Mouse (Mus musculus): ENCODE measurements at regions not wholly inside any gene's neighbourhood (a gene's known extent, or its start where the extent isn't known, plus 50 kb on each side); places are given as distances from the start of the nearest gene placed in this dataset.
"Not testable (repeated sequence)": the region's sequence is repeated elsewhere in the genome, so short reads cannot be mapped to it uniquely, and the experiment has no call there.

- DNase-seq = no peak
Observed at GRCm38 (mm10) chr7:116681268-116681667, 177.1 kb downstream of the Nucb2 start.

- no peak for DNase-seq
Observed at GRCm38 (mm10) chr7:116700409-116700808, 196.2 kb downstream of the Nucb2 start.

DNA sequence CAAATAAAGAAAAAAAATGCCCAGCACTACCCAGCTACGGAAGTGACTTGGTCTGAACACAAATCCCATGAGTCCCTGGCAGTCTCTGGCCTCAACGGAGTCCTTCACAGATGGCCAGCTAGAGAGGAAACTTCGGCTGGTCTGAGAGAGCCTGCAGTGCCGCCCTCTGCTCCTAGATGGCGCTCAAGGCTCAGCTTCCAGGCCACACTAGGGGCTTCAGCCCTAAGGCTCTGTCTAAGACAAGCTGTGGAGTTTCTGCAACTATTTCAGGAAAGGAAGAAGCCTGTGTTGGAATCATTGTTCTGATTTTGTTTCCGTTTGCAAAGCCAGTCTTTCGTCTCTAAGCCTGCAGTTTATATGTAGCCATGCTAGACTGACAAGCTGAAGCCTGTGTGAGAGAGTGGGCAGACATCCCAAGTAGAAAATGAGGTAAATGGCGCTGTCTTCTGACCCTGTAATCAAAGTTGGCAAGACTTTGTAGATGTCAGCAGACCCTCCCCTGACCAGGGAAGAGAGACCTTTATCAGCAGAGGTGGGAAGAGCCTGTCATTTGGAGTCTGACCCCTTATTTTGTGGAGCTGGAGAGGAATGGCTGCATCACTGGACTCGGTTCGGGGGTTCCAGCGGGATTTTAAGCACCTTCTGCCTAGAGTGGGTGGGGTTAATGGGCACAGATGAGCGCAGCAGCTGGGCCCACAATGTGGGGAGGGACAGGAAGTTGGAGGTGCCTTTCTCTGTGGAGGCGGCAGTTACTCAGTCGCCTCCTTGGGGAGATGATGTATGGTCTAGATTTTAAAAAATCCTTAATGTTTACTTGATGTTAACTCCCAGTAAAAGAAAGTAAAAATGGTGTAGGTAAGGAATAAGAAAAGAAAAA, 197.5 kb downstream of the Nucb2 start:
- DNase-seq = peak; percentile 62

GRCm38 (mm10) chr7:116702596-116702995, 198.4 kb downstream of the Nucb2 start:
- no peak for DNase-seq

DNA sequence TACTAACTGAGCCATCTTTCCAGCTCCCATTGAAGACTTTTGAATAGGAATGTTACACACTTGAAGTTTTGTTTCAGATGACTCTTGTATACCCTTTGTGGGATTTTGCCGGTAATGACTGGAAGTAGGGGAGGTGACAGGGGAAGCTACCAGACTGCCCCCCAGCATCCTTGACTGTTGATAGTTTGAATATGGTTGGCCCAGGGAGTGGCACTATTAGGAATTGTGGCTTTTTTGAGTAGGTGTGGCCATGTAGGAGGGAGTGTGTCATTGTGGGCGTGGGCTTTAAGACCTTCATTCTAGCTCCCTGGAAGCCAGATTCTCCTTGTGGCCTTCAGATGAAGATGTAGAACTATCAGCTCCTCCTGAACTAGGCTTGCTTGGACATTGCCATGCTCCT, 207.4 kb downstream of the Nucb2 start:
- DNase-seq = no peak

GRCm38 (mm10) chr7:116713200-116713599, 209.0 kb downstream of the Nucb2 start:
- DNase-seq = no peak

GRCm38 (mm10) chr7:116715234-116716046, 211.3 kb downstream of the Nucb2 start:
- DNase-seq = no peak

DNA sequence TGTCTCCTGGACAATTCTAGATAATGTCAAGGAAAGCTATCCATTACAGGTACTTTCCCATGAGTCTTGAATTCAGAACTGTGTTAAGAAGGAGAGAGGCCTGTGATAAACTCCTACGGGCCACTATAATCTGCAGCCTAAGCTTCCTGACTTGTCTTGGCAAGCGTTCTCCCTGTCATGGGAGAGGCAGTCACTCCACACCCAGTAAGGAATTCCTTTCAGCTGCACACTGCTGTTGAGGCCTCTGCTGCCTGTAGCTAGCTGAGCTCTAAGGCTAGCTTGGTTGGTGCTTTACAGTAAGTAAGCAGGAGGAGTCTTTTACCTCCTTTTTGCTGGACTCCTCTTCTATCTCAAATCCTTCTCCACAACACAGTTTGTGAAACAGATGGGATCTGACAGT, 224.2 kb downstream of the Nucb2 start:
- DNase-seq = no peak

DNA sequence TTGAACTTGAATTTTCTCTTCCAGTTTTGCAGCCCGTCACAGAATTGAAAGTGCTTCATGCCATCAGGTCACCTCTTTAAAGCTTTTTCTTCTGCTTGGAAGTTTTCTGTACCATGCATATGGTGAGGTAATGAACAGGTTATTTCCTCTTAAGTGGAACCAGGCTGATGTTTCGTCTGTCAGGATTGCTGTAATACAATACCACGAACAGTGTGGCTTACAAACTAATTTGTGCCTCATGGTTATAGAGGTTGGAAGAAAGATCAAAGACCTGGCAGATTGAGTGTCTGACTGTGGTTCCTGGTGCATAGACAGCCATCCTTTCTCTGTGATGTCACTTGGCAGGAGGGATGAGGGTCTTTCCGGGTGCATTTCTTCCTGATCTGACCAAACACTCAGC, 225.6 kb downstream of the Nucb2 start:
- no peak for DNase-seq

DNA sequence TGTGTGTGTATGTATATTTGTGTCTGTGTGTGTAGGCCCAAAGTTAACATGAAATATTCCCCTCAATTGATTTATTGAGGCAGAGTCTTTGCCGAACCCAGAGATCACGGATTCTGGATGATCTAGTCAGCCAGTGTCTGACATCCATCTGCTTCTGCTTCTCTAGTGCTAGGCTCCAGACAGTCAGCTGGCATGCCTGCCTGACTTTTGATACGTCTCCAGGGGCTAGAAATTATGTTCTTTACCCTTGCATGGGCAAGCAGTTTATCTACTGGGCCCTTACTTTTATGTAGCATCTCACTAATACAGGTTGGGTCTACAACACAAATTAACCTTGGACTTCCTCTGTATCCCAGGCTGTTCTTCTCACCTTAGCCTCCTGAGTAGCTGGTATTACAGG, 231.5 kb downstream of the Nucb2 start:
- DNase-seq = no peak

- no peak for DNase-seq
Observed at GRCm38 (mm10) chr7:116736333-116736732, 232.2 kb downstream of the Nucb2 start.

GRCm38 (mm10) chr7:116738009-116738408, 233.8 kb downstream of the Nucb2 start:
- no peak for DNase-seq

- DNase-seq = no peak
Observed at GRCm38 (mm10) chr7:116754556-116754955, 250.4 kb downstream of the Nucb2 start.

DNA sequence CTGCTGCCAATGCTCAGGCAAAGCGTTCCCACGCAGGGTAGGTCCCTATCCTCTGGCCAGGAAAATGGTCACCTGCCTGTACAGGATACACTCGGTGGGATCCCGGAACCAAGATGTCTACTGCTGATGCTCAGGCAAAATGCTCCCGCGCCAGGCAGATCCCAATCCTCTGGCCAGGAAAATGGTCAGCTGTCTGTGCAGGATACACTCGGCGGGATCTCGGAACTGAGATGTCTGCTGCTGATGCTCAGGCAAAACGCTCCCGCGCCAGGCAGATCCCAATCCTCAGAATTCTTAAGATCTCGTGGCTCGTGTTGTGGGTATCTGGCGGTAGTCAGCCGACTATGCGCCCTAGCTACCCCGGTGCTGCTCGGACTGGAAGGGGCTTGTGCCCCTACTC, 288.0 kb downstream of the Nucb2 start:
- DNase-seq = not testable (repeated sequence)

- no peak for DNase-seq
Observed at GRCm38 (mm10) chr7:116808475-116808874, 304.3 kb downstream of the Nucb2 start.

DNA sequence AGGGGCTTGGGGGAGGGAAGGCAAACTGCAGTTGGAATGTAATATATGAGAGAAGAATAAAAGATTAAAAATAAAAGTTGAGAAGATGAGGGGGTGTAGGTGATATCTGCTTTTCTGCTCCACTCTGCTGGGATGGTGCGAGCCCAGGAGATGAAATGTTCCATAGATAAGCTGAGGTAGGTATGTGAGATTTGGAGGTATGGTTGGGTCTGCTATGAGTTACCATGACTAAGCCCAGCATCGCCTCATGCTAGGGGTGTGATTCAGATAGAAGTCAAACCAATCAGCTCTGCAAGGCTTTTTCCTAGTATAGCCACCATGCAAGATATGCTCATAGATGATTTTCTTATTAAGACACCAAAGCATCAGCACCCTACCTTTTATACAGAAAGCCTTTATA, 312.3 kb downstream of the Nucb2 start:
- DNase-seq = no peak

GRCm38 (mm10) chr7:116817991-116818390, 313.8 kb downstream of the Nucb2 start:
- peak; percentile 14 for DNase-seq

DNA sequence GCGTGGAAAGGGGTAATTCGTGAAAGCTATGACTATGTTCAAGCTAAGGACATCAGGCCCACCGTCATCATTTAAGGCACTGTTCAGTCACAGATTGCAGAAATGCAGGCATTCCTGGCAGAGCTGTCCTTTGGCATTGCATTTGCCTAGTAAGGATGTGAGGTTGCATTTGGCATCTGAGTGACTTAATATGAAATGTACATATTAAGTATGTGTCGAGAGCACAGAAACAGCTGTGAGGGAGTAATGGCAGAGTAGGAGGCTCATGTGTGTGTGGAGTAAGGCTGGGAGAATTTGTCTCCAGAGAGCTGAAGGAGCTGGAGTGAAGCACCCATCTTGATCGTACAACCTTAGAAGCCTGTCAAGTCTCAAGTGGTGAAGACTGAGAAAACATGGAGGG, 316.4 kb downstream of the Nucb2 start:
- DNase-seq = no peak

DNA sequence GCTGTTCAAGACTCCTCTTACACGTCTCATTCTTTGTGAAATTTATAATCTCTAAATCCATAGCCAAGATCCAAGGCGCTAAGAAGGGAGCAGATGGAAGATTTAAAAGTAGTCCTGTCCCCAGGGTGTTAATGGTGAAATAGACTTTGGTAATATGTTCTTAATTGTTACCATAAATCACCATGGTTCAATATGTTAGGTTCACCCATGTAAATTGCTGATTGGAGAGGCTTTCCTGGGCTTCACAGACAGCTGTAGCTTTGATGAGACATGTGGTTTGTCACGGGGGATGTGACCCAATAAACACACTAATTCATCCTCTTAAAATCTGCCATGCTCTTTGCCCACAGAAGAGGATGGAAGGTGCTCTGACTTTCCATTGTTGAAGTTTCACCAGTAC, 338.7 kb downstream of the Nucb2 start:
- DNase-seq = no peak

GRCm38 (mm10) chr7:116847846-116848730, 343.9 kb downstream of the Nucb2 start:
- no peak for DNase-seq

- no peak for DNase-seq
Observed at GRCm38 (mm10) chr7:116853351-116853750, 349.2 kb downstream of the Nucb2 start.

DNA sequence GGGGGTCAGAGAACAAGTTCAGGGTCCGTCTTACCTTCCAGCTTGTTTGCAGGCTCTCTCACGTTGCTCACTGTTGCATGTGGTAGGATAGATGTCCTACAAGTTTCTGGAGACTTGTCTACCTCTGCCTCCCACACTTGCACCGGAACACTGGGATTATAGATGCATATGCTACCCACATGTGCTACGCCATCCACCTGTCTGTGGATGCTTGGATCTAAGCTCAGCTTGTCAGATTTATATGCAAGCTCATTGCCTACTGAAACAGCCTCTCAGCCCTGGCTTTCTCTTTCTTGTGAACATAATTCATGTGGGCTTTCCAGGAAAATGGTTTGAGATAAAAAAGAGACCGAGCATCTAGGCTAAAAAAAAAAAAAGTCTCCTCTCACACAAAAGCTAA, 353.0 kb downstream of the Nucb2 start:
- no peak for DNase-seq

GRCm38 (mm10) chr7:116857744-116858143, 353.6 kb downstream of the Nucb2 start:
- DNase-seq = no peak

Data from liver (tissue).